Mouse (Mus musculus) layer of hippocampus, adult 9-11 months (tissue): ENCODE results near the gene Adgrg1.
"Not testable (repeated sequence)": the region's sequence is repeated elsewhere in the genome, so short reads cannot be mapped to it uniquely, and the experiment has no call there.

Source experiments
- DNase-seq: peaks from one replicate; pipeline ENCODE4 v3.0.0; 2022

Adgrg1 gene

DNA sequence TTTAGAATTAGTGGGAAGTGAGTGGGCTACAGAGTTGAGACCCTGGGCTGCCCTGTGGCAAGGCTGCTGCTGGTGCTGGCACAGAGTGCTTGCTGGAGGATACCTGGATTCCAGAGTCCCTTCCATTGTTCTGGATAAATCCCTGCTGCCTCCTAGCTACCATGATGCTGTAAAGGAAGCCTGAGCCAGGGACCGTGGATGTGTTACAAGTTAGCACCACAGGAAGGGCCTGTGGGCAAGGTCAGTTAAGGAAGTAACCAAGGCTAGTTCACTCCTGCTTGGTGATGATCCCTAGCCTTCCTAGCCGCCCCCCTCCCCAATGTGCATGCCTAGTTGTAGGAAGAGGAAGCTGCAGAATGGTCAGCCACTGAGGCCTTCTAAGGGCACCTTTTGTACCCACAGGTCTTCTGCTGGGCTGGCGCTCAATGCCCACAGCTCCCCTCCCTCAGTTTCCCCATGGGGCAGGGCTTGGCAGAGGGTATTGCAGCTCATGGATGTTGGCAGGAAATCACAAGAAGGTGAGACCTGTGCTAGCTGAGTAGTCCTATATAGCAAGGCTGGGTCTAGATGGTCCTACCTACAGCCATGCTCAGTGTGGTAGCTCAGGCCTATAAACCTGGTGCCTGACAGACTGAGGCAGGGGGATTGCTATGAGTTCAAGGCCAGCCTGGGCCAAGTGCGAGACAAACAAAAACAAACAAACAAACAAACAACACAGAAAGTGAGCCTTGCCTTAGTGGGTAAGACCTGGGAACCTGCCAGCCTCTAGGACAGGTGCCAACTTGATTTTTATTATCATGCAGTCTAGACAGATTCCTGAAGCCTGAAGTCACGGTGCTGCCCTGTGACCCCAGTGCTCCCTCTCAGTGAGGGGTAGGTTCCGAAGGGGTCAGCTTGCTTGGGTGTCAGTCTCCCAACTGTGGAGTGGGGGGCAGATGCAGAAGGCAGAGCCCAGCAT is 22.6 kb downstream of the Adgrg1 start:
- peak; percentile 44 for DNase-seq

DNA sequence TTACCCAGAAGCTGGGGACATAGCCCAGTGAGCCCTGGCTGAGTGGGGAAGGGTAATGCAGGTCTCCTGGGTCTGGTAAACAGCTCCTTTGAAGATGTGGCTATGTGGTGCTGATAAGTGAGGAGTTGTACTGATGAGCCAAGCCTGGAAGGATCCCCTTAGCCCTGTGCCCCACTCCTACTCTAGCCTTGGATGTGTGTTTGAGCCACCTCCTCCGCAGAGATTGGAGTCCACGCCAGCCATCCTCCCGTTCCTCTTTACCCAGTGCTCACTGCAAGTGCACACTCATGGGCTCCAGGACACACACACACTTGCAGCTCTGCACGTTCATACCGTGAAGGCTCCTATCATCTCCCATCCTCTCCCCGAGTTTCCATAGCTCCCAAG is 23.3 kb downstream of the Adgrg1 start:
- no peak for DNase-seq

DNA sequence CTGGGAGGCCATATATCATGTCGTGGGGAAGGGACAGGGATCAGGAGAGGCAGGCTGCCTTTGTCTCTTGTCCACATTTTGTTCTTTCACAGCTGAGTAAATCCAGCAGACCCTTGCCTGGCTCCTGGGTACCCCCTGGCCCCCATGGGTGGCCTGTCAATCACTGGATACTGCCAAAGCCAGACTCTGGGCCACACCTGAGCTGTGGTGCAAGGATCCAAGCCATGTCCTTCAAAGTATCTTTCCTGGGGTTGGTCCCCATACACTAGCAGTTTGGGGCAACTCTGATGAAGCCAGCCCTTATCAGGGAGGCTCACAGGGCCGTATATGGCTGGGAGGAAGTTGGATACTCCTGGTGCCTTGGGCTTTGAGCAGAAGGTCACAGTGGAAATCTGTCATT is 23.9 kb downstream of the Adgrg1 start:
- no peak for DNase-seq

DNA sequence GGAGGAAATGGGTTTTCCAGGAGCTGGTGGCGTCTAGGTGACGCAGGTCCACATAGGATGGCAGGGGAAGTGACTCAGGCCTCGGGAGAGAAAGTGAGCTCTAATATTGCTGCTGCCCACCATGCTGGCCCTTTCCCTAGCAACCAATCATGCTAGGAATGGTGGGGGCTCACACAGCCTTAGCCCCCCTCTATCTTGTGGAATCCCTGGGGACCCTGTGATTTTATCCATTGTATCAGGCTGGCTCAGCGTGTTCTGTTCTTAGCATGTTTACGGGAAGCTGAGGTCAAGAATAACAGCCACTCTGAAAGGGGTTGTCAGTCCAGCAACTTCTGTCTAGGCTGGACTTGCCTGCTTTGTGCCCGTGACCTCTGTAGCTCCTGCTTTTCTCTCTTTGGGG is 24.5 kb downstream of the Adgrg1 start:
- no peak for DNase-seq

DNA sequence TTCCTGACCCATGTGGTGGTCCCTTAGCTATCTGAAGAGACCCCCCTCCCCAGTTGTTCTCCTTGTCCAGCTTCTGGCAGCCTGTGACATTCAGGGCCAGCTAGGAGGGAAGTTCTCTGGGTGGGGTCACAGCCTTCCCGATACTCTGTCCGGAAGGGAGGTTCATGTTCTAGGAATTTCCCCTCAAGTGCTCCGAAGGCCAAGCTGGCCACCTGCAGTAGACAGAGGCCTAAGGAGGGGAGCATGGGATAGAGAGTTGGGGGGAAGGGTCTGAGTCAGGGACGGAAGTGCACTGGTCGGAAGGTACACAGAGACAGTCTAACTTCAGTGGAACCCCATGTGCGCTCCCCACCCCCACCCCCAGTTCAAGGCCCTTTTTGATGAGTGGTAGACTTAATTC is 25.4 kb downstream of the Adgrg1 start:
- no peak for DNase-seq

DNA sequence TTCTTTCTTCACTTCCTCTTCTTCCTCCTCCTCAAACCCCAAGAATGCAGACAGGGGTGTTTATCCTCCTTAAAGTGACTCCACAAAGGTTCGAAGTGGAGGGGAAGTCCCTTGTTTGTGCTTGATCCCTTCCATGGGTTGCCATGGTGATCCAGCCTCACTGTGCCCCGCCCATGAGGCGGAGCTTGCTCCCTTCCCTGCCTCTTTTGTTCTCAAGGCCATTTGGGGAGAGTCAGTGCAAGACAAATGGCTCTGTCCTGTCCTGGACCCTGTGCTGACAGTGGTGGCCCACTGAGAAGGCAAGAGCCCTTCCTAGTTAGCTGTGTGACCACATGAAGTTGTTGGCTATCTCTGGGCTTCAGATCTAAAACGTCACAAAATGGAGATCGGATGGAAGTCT is 26.1 kb downstream of the Adgrg1 start:
- peak; percentile 64 for DNase-seq

DNA sequence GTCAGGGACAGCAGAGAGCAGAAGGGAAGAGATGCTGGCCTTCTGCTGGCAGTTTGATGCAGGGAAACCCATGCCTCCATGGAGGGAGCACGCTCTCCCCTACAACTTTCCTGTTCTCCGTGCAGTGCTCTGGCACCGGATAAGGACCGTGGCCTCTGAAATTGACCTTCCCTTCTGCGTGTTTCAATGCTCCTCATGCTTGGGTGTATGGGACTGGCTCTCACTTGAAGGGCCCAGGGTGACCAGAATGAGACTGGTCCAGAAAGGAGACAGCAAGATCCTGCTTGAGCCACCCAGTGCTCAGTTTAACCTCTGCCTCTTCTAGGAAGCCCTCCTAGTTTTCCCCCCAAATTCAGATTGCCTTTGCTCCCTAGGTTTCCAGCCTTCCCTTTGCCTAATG is 26.6 kb downstream of the Adgrg1 start:
- no peak for DNase-seq

DNA sequence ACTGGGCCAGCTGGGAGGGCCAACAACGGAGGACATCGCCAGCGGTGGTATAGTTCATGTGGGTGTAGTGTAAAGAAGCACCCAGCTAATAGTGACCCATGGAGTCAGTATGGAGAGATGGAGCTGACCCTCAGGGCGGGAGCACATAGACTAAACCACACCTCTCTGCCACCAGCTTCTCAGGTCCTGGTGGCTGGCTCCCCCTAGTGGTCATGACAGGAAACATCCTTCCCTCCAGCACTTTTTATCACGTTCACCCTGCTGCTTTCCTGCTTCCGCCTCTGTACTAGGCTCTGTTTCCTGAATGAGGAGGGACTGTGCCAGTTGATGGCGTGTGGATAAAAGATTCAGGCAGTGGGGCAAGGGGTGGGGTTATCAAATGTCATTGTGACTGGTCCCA is 27.1 kb downstream of the Adgrg1 start:
- peak; percentile 72 for DNase-seq

DNA sequence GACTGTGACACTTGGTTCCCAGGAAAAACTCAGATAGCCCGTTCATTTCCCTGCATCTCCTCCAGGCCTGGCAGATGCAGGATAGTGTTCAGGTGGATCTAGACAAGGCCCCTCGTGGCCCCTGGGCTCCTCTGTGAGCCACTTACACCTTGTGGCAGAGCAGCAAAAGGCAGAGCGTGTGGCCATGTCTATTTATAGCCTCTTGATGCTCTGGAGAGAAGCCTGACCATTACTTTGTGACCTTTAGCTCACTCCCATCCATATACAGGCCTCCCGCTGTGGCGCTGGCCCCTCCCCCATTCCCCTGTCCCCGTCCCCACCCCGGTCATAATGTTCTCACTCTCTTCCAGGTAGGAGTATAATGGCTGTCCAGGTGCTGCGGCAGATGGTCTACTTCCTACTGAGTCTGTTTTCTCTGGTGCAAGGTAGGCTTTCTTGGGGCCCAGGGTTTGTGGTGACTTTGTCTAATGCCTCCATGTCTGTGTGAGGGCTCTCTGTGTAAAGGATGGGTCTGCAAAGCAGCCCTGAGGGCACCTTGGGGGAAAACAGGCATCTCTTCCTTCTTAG is 27.6 kb downstream of the Adgrg1 start:
- no peak for DNase-seq

DNA sequence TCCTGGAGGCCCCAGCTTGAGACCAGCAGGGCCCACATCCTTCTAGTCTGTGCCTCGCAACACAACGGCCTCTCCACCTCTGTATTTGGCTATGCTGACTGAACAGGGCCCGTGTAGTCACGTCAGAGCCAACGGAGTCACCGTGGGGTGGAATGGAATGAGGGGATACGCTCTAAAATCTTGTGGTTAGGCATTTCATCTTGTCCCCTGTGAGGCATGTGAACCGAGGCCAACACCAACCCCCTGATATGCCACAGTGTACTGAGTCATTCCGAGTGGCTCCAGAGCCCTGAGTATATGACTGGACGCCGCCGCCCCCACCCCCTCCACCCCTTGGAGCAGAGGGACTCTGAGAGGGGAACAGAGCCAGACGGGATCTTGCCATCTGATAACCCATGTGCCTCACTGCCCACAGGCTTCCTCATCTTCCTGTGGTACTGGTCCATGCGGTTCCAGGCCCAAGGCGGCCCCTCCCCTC is 37.9 kb downstream of the Adgrg1 start:
- DNase-seq, result no peak

DNA sequence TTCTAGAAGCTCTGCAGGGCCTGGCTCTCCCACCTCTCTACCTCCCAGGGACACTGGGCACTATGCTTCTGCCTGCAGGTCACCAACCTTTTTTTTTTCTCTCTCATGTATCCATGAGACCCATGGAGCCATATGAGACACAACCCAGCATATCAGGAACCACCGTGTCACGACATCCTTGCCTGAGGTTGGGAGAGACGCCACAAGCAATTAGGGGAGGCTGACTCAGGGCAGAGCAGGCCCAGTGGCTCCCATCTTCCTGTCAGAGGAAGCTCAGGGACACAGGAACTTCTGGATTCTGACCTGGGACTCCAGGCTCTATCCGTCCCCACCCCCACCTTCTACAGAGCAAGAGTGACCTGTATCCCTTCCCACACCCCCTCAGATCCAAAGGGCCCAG is 41.3 kb downstream of the Adgrg1 start:
- no peak for DNase-seq

DNA sequence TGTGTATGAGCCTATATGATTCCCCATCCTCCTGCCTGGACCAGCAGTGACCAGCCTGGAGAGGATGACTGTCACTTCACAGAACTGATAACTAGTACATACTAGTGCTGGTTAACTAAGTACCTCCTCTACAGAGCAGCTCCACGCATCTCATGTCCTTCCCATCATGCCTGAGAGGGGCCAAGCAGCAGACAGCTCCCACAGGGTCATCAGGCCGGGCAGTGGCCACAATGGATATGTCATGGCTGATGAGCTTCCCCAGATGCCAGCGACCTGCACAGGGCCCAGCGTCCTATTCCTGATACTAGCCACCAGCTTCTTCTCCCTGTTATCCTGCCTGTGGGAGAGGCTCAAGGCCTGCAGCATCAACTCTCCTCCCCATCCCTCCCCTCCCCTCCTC is 42.1 kb downstream of the Adgrg1 start:
- DNase-seq, result no peak

DNA sequence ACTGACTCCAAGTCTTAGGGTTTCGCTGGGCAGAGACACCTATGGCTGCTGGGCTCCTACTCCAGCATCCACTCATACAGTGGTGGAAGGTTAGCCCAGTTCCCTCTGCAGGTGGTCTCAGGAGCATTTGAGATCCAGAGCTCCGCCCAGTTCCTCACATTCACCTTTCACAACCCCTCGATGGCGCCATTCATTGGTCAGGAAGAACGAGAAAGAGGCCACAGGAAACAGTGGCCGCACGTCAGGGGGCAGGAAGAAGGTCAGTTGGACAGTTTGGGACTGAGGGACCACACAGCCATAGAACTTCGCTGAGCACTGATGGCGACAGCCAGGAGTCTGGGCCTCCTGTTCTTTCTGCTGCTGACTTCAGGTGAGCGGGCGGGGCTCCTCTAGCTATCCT is 42.9 kb downstream of the Adgrg1 start, which contains the start of gene Adgrg3:
Gene Adgrg3 (plus strand): TSS at position 242 of the 400 bp plus-strand sequence.
- DNase-seq, result no peak

DNA sequence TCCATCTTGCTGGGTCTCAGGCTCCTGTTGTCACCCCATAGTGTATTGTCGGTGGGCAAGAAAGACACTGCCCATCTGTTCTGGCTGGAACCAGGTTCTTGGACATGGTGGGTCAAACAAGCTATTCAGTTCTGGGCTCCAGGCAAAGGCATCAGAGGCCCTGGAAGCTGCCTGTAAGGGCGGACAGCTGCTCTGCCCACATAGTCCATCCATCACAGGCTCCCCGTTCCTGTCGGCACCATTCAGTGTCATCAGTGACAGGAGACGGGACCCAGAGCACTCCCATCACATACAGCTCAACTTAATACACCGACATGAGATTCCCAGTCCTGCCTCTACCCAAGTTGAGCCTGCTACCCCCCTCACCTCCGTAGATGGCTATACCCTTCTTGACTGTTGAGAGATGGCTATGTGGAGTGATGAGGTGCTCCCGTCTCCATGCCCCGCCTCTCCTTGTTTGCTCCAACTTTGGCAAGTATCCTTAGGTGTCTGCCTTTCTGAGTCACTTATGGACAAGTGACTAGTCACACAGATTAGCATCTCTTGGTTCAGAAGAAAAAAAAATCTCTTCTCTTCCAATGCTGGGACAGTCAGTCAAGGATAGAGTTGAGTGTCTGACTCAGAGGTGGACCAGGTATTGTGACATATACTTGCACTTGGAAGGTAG is 43.6 kb downstream of the Adgrg1 start:
- DNase-seq, result no peak

DNA sequence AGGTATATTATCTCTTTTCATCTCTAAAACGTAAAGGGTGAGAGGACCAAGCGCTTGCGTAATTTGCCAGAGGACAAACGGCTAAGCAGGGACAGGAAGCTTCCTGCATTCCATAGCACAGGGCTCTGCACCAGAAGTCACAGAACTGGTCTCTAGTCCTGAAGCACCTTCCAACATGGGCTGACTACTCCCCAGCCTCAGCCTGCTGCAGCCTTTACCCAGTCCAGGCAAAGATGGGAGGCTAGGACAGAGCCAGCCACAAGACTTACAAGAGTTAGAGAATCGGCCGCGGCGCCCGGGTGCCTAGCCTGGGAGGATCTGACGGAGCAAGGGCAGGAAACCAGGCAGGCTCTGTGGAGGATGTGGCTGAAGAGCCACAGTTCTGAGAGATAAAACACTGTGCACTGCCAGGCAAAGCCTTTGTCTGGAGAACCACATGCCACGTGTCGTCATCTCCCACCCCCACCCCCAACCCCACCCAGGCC is 45.8 kb downstream of the Adgrg1 start:
- DNase-seq, result no peak

DNA sequence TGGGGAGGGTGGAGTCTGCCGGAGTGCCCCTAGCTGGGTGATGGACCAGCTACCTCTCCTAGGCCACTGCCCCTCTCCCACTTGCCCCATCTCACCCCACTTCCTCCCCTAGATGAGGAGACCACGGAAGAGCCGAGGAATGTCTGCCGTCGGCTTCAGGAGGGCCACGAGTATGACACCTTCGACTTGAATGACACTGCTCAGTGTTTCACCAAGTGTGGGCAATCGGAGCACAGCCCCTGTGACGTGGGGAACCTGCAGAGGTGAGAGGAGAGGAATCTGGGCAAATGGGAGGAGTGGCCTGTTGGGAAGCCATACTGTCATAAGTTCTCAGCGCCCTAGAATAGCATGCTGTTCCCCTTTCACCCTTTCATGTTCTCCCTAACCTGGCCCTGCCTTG is 46.3 kb downstream of the Adgrg1 start:
- DNase-seq, result no peak

DNA sequence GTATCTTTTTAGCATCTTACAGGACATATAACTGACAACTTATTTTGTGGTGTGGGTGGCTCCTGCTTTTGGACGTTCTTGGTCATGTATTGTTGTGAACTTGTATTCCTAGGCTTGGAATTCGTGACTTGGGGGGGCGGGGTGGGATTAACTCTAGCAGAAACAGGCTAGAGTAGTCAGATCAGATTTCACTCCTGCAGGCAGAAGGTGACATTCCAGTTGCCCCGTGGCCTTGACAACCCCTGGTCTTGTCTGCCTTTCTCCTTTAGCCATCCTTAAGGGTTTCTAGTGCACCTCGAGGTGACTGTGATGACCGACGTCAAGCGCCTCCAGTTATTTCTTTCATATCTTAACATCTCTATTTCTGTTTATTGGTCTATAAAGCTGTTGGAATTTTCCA is 48.6 kb downstream of the Adgrg1 start:
- DNase-seq, result no peak

DNA sequence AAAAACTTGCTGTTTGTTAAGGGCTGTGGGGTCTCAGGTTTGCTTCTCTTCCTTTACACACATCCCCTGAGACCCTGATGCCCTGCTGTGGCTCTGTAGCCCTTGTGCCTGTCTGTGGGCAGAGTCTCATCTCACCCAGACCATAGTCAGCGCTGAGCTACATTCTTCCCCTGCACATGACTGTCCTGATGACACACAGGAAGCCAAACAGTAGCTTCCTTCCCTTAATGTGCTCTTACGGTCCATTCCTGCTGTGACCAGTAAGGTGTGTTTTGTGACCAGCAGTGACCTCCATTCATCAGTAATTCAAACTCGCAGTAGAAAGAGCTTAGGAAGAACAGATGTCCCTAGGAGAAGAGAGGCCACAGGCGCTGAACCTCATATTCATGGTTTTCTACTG is 49.8 kb downstream of the Adgrg1 start:
- no peak for DNase-seq

DNA sequence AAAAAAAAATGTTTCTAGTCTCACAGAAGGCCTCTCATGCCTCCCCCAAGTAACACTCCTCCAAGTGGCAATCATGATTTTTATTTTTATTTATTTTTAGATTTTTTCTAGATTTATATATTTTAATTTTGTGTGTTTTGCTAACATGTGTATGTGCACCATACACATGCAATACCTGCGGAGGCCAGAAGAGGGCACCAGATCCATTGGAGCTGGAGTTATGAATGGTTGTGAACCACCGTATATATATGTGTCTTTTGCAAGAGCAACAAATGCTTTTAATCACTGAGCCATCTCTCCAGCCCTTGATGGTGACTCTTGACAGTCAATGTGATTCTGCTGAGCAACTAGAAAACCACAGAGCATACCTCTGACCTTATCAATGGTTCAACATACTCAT is 50.9 kb downstream of the Adgrg1 start:
- DNase-seq, result no peak

DNA sequence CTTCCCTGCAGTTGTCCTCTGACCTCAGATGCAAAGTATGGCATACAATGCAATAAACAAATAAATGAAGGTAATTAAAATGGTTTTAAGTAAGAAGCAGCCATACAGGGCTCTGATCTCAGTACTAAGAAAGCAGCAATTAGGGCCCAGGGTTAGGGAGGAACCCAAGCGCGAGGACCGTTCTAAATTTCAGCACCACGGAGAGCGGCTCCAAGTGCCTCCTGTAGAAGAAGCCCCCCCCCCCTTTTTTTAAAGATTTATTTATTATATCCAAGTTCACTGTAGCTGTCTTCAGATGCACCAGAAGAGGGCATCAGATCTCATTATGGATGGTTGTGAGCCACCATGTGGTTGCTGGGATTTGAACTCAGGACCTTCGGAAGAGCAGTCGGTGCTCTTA is 53.8 kb downstream of the Adgrg1 start:
- DNase-seq, result not testable (repeated sequence)

DNA sequence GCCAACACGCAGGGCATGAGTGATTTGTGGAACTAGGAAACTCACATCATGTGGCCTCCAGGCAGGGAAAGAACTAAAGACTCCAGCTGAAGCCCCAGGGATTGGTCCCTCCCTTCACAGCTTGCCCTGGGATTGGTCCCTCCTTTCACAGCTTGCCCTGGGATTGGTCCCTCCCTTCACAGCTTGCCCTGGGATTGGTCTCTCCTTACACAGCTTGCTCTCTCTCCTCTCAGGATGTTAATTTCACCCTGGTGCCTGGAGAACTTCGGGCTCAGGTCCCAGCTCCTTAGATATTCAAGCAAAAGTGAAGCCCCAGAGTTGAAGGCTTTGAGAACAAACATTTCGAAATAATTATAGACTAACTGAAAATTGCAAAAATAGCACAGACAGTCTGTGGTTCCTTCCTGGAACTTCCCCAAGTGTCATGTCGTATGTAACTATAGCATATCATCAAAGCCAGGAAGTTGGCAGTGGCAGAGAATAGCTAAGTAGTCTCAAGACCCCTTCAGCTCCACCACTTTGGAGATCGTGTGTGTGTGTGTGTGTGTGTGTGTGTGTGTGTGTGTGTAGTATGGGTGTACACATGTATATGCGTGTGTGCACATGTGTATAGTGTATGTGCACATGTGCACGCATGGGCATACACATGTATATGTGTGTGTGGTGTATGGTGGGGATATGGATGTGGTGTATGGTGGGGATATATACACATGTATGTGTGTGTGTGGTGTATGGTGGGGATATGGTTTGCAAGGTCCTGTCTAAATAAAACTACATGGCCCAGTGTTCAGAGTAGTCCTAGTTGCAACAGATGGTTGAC is 62.8 kb downstream of the Adgrg1 start:
- peak; percentile 46 for DNase-seq

DNA sequence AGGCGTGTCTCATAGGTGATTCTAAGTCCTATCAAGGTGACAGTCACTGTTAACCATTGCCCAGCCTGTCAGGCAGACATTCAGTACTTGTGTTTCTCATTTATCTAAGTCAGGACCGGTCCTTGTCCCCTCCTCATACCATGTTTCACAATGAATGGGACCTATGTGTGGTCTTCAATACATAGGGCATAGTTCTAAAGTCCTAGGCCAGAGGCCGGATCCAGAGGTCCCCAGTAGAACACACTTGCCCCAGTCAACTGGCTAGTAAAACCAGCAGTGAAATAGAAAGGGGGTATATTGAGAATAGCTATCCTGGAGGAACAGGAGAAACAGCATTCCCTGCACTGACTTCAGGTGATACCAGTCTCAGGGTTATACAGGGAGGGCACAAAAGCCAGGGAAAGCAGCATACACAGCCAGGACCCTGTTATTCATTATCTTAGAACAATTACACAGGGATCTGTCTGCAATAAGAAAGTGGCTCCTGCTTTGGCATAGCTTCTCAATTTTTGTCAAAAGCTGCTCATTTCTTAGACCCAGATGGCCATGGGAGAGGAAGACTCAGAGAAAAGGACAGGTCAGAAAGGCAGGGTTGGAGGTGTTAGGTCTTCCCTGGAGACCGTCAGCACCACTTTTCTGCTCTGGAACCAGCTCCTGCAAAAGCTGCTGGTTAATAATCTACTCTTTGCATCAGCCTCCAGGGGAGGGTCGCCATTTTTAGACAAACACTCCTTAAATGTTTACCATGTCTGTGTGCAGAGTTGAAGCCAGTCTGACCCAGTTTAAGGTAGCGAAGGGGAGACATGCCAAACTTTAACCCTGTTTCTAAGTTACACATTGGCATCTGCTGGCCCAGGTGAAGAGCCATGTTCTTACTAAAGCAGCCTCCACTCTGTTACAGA is 67.6 kb downstream of the Adgrg1 start:
- DNase-seq, result no peak
